Mouse (Mus musculus) hindbrain, embryonic 13.5 days (tissue): ENCODE data around the gene Gpd1l. TPM values are rescaled to one million over a fixed set of nuclear protein-coding genes. Genes with fewer than 3 reads are reported as not detected.

Source experiments
- ATAC-seq: fragments of 200-750 bp; cut with Nextera tagmentation; 2 replicates; pipeline ENCODE4 v1.8.0; 2017; ENCODE audit warnings: moderate TSS enrichment; ENCODE audit not compliant: low FRiP score
- H3K27ac ChIP-seq: fragments of 300-500 bp; sonication (generic); 2 replicates; pipeline ENCODE4 v1.5.1; 2015; ENCODE audit warnings: inconsistent platforms, mild to moderate bottlenecking, moderate library complexity
- H3K27me3 ChIP-seq: fragments of 300-500 bp; sonication (generic); 2 replicates; pipeline ENCODE4 v1.6.1; 2015; ENCODE audit warnings: mild to moderate bottlenecking, inconsistent platforms
- H3K36me3 ChIP-seq: fragments of 300-500 bp; sonication (generic); 2 replicates; pipeline ENCODE4 v1.6.1; 2015; ENCODE audit warnings: mild to moderate bottlenecking, inconsistent platforms
- H3K4me1 ChIP-seq: fragments of 300-500 bp; sonication (generic); replicated peaks from 2 replicates; pipeline ENCODE4 v1.6.1; 2015; ENCODE audit warnings: inconsistent platforms
- H3K4me2 ChIP-seq: fragments of 300-500 bp; sonication (generic); 2 replicates; pipeline ENCODE4 v1.6.1; 2015; ENCODE audit warnings: inconsistent platforms, mild to moderate bottlenecking, moderate library complexity
- H3K4me3 ChIP-seq: fragments of 300-500 bp; sonication (generic); 2 replicates; pipeline ENCODE4 v1.5.1; 2015; ENCODE audit warnings: mild to moderate bottlenecking, inconsistent platforms
- H3K9ac ChIP-seq: fragments of 300-500 bp; sonication (generic); 2 replicates; pipeline ENCODE4 v1.6.1; 2015; ENCODE audit warnings: mild to moderate bottlenecking, inconsistent platforms
- H3K9me3 ChIP-seq: fragments of 300-500 bp; sonication (generic); 2 replicates; pipeline ENCODE4 v1.6.1; 2016; ENCODE audit warnings: inconsistent platforms
- WGBS: fragments of 180-500 bp; shearing (Covaris S2); methylation state at CpG from one replicate; pipeline ENCODE4 v1.1.7; 2015; 5-methylcytosine and 5-hydroxymethylcytosine counted together
- polyA plus RNA-seq: library from polyadenylated mRNA; unstranded; fragments of >200 nt; fragmentation: Nextera tagmentation; extraction: Ambion mirVana; gene quantifications from 2 replicates; pipeline ENCODE4 v1.2.1, GENCODE M21; 2015

Gpd1l gene
- polyA plus RNA-seq, 1 experiment from 2014 or later, result 22.4 TPM

GRCm38 (mm10) chr9:114885991-114886662 lies 47.7 kb downstream of the Gpd1l start:
- H3K4me3 ChIP-seq, result no peak overlapping the region
- H3K4me2 ChIP-seq, result no peak overlapping the region
- no peak overlapping the region for H3K27ac ChIP-seq
- H3K36me3 ChIP-seq, result no peaks in the 10 kb centered on the region
- no peaks in the 10 kb centered on the region for H3K9me3 ChIP-seq
- H3K4me1 ChIP-seq, result 0 out of 2 replicates have a peak, but pooled peaks cover 6% of the 10 kb centered on the region
- H3K9ac ChIP-seq, result no peak overlapping the region
- H3K27me3 ChIP-seq, result no peaks in the 10 kb centered on the region
- WGBS, result 31% methylated on average over 8 of the region's 8 CpGs
- ATAC-seq, result no peak

DNA sequence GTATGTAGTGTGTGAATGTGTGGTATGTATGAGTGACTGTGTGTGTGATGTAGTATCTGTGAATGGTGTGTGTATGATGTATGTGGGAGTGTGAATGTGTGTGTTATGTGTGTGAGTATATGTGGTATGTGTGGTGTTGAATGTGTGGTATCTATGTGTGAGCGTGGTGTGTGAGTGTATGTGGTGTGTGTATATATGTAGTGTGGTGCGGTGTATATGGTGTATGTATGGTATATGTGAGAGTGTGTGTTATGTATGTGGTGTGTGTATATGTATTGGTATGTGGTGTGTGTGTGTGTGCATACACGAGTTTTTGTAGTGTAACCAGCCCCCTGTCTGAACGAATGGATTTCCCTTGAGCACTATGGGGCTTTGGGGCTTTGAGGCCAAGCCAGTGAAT lies 48.2 kb downstream of the Gpd1l start:
- WGBS, result 78% methylated on average over 4 of the region's 4 CpGs
- no peak overlapping the region for H3K4me3 ChIP-seq

DNA sequence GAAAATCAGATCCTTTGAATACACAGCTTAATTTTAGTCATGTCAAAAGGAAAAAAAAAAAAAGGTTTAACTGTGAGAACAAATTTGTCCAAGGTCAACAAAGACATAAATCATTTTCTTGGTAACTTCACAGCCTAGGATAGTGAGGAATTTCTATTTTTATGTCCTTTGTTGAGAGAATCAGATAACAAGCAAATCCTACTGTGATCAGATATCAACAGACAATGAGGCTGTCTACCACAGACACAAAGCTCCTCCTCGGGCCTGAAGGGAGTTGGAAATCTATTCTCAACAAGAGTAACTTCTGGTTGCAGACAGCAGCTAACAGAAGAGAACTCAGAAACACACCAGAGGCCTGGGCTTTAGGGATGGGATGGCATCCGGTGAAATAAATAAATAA lies 51.8 kb downstream of the Gpd1l start:
- H3K4me3 ChIP-seq, result no peak overlapping the region
- ATAC-seq, result no peak
- no peaks in the 10 kb centered on the region for H3K36me3 ChIP-seq
- no peaks in the 10 kb centered on the region for H3K9me3 ChIP-seq
- H3K27me3 ChIP-seq, result no peaks in the 10 kb centered on the region
- no peak overlapping the region for H3K4me2 ChIP-seq
- no peak overlapping the region for H3K27ac ChIP-seq
- 77% methylated on average over 2 of the region's 2 CpGs for WGBS
- no peak overlapping the region for H3K9ac ChIP-seq
- no peaks in the 10 kb centered on the region for H3K4me1 ChIP-seq

More for the DNA sequence above, 48.2 kb downstream of the Gpd1l start:
- Histone ChIP-seq H3K9ac (no peak overlapping the region), H3K36me3 (no peaks in the 10 kb centered on the region), H3K4me1 (0 out of 2 replicates have a peak, but pooled peaks cover 3% of the 10 kb centered on the region), H3K4me2 (no peak overlapping the region), H3K9me3 (no peaks in the 10 kb centered on the region), H3K27me3 (no peaks in the 10 kb centered on the region), H3K27ac (no peak overlapping the region)
- no peak for ATAC-seq

DNA sequence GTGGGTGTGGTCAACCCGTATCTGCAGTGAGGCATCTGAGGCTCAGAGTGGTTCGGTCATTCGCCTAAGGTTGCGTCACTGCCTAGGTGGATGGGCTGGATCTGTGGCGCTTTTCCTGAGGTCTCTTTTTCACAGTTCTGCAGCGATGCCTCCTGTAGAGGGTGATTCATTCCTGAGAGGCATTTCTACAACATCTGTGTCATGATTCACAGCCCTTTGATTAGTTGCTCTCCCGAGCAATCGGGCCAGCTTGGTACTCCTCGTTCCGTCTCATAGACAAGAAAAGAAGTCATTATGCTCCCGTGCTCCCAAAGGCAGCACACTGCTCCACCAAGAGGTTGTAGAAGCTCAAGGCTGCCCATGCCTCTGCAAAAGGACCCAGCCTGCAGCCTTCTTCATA lies 78.5 kb downstream of the Gpd1l start:
- H3K27me3 ChIP-seq, result no peaks in the 10 kb centered on the region
- no peaks in the 10 kb centered on the region for H3K36me3 ChIP-seq
- WGBS, result 73% methylated on average over 11 of the region's 11 CpGs
- H3K4me3 ChIP-seq, result no peak overlapping the region
- H3K9me3 ChIP-seq, result no peaks in the 10 kb centered on the region
- no peak overlapping the region for H3K9ac ChIP-seq
- H3K4me1 ChIP-seq, result peaks cover 3% of the 10 kb centered on the region; the same call in 1 of the 2 replicates
- no peak overlapping the region for H3K27ac ChIP-seq
- ATAC-seq, result no peak
- no peak overlapping the region for H3K4me2 ChIP-seq

DNA sequence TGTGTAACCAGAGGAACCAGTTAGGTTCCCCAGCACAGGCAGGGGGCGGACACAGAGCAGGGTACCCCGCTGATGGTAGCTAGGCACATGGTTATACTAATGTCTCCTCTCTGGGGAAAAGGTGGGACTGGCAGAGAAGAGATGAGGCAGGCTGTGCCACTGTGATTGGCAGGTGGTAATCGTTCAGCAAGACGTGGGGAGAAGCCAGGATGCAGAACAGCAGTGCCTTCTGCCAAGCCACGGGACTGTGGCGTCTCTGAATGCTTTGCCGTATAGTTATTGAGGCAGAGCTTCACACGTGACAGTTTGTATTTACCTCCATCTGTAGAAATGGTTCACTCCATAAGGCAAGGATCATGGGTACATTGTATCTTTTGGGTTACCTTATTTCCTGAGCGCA lies 79.1 kb downstream of the Gpd1l start:
- Histone ChIP-seq H3K4me3 (no peak overlapping the region), H3K27ac (no peak overlapping the region), H3K4me2 (no peak overlapping the region), H3K36me3 (no peaks in the 10 kb centered on the region), H3K27me3 (no peaks in the 10 kb centered on the region), H3K9ac (no peak overlapping the region), H3K4me1 (peaks cover 3% of the 10 kb centered on the region; the same call in 1 of the 2 replicates), H3K9me3 (no peaks in the 10 kb centered on the region)
- 0 out of 2 replicates have a peak, but pooled peaks have one; percentile 36 for ATAC-seq
- WGBS, result 62% methylated on average over 9 of the region's 9 CpGs

DNA sequence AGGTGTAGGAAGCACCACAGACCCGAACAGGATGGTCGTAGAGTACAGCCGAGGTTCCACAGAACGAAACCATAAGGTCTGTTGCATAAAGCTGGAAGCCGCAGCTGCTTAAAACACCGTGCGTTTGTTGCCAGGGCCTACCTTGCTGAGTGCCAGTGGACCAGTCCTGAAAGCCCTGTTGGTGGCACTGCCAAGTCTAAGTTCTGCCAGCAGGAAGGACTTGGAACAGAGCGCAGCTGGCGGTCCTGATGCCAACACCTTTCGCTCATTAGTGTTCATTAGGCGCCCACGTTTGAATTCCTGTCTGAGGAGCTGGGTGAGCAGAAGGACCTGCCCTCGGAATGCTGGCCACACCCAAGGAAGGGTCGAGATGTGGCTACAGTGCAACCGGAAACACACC lies 80.5 kb downstream of the Gpd1l start:
- H3K9me3 ChIP-seq, result no peaks in the 10 kb centered on the region
- H3K4me3 ChIP-seq, result no peak overlapping the region
- ATAC-seq, result no peak
- H3K36me3 ChIP-seq, result no peaks in the 10 kb centered on the region
- H3K9ac ChIP-seq, result no peak overlapping the region
- H3K4me2 ChIP-seq, result no peak overlapping the region
- no peak overlapping the region for H3K27ac ChIP-seq
- 86% methylated on average over 15 of the region's 15 CpGs for WGBS
- peaks cover 3% of the 10 kb centered on the region; the same call in 1 of the 2 replicates for H3K4me1 ChIP-seq
- no peaks in the 10 kb centered on the region for H3K27me3 ChIP-seq

DNA sequence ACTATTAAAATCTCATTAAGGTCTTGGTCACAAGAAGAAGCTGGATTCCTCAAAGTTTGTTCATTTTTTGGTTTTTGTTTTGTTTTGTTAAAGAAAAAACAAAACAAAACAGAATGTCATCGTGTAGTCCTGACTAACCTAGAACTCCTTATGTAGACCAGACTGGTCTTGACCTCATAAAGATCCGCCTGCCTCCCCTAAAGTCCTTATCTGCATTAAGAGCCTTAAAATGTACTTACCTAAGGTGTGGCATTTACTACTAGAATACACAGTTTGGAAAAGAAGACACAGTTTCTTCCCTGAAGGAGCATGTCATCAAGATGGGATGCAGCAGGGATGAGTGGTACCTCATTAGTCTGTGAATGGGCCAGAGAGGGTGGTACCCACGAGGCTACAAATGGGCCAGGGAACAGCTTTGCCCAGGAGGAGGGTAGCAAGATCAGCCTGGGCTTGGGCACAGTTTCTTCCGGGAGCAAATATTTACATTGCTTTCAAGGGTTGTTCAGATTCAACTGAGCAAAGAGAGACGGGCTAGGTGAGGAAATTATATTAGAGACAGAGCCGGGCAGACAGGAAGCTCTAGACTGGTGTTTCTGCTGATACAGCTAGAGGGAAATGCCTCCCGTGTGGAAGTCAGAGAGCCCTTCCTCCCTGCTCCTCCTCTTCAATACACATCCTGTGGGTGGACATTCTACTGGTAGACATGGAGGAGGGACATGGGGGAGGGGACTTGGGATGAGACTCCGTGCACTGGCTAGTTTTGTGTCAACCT lies 82.2 kb downstream of the Gpd1l start:
- WGBS, result 75% methylated on average over 8 of the region's 8 CpGs
- H3K27ac ChIP-seq, result no peak overlapping the region
- no peak overlapping the region for H3K9ac ChIP-seq
- no peaks in the 10 kb centered on the region for H3K36me3 ChIP-seq
- H3K4me1 ChIP-seq, result peaks cover 3% of the 10 kb centered on the region; the same call in 1 of the 2 replicates
- H3K4me3 ChIP-seq, result no peak overlapping the region
- H3K27me3 ChIP-seq, result no peaks in the 10 kb centered on the region
- H3K4me2 ChIP-seq, result no peak overlapping the region
- H3K9me3 ChIP-seq, result no peaks in the 10 kb centered on the region
- no peak for ATAC-seq

Other genes starting within 250 kb of the Gpd1l start
- gene Dync1li1, start 245.2 kb downstream of the Gpd1l start, polyA plus RNA-seq, result 124 and 148 TPM in 2 replicates
- gene Cmtm6, start 202.9 kb downstream of the Gpd1l start, polyA plus RNA-seq, result 20.5 and 21.8 TPM in 2 replicates
- 18.3 and 19.1 TPM in 2 replicates for gene Cmtm7, start 152.1 kb downstream of the Gpd1l start, polyA plus RNA-seq
- 15.8 and 20.0 TPM in 2 replicates for gene Cmtm8, start 89.8 kb downstream of the Gpd1l start, polyA plus RNA-seq
- gene Osbpl10, start 44.6 kb upstream of the Gpd1l start, polyA plus RNA-seq, result 1.8 and 2.4 TPM in 2 replicates
- gene Rps27rt, start 48.8 kb upstream of the Gpd1l start, polyA plus RNA-seq, result 268 and 296 TPM in 2 replicates